Mouse (Mus musculus): ENCODE results near the gene Gm35315. TPM values are rescaled to one million over a fixed set of nuclear protein-coding genes. Genes with fewer than 3 reads are reported as not detected.

The Gm35315 gene
- polyA plus RNA-seq, 1 experiment from 2014 or later: 1.0 TPM

DNA sequence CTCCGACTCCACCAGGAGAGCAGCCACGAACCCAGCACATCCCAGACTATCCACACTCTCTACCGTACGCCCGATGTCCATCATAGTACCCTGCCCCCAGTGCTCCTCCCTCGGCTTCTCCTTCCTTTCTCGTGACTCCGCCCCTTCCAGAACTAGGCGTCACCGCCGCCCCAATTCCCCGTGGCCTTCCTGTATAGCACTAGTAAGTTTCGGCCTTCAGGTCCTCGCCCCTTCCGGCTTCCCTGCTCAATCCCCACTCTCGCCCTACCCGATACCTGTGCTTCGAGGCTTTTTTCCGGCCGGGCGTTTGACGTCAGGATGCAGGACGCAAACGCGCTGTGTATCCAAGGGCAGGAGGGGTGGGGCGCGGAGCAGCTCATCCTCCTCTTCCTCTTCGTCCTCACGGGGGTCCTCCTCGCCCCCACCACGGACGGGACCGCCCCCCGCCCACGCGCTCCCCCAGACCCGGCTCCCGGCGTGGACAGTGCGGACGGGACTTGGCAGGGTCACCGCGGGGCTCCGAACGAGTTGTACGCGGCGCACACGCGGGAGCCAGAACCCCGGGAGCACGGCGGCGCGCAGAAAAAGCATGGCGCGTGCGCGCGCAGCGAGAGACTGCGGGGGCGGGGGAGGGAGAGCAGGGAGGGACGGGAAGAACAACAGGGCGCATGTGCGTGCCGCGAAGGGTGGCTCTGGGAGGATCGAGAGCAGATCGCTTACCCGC lies 13.5 kb upstream of the Gm35315 start, which contains the start of gene Gtpbp6:
Gene Gtpbp6 (minus strand): TSS at position 617 of the 724 bp plus-strand sequence.
- Histone ChIP-seq H3K27me3 (no peaks in the 10 kb centered on the region), H3K9ac (peak within 1 kb of the TSS; percentile 81), H3K36me3 (peaks cover 40% of the 10 kb centered on the region), H3K4me1 (peaks cover 15% of the 10 kb centered on the region), H3K4me2 (replicated peaks) (peak within 1 kb of the TSS; percentile 75), H3K4me3 (peak within 1 kb of the TSS; percentile 78), H3K27ac (peak within 1 kb of the TSS; percentile 97), H3K9me3 (replicated peaks) (no peaks in the 10 kb centered on the region)
- 1% methylated on average over 67 of the region's 71 CpGs for WGBS
- ATAC-seq (ENCODE audit: low FRiP score): peak; percentile 83

DNA sequence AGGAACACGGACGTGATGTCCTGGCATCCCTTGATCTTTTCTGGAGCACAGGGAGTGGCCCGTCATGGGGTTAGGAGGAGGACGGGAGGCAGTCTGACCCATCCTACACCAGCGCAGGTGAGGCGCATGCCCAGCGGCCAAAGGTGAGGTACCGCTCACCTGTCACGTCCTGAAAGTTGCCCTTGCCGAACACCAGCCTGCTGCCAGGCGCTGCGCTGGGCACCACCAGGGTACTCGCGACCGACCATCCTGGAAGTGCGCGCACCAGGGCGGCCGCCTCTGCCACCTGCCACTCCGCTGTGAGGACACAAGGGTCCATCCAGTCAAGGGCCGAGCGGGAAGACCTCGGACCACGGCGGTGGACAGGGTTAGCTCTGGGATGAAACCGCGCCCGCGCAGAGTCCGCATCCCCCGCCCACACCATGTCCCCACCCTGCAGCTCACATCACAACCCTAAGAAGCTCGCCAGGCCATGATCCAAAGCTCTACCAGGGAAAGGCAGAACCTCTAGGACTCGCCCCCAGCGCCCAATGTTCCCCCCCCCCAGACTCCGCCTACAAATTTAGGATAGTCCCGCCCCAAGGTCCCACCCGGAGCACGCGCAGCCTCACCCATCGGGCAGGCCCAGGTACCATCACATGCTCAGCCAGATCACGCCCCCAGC lies 12.8 kb upstream of the Gm35315 start:
- Histone ChIP-seq H3K4me3 (peak overlapping the region; percentile 78), H3K4me1 (peaks cover 16% of the 10 kb centered on the region)
- WGBS: 13% methylated on average over 40 of the region's 41 CpGs

DNA sequence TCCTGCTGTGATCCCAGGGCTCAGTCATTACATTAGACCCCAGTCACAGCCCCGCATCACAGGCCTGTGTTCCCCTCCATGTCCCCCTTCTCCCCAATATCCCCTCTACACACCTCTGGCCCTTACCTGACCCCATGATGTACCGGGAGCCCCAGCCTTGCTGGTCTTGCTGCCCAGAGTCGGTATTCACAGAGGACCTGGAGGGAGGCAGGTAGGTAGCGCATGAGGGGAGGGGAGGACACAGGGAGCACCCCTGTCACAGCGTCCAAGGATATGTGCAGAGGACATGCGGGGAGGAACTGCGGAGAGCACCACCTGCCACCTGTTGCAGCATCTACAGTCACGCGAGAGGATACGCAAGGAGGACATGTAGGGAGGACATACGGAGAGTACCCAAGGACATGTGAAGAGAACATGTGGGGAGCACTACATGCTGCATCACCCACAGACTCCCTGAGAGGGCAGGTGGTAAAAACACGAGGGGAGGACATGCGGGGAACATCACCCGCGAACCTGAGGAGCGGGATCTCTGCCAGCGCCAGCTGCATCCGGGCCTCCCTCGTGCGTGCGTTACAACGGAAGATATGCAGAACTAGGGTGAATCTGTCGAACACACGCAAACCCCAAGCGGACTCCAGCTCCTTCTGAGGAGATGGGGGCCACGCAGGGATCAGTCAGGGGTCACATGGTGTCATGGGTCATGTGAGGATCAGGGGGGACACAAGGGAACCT lies 12.1 kb upstream of the Gm35315 start:
- Histone ChIP-seq H3K36me3 (peaks cover 41% of the 10 kb centered on the region), H3K27ac (no peak overlapping the region), H3K9me3 (replicated peaks) (no peaks in the 10 kb centered on the region), H3K9ac (peak overlapping the region; percentile 81), H3K27me3 (peaks cover 9% of the 10 kb centered on the region), H3K4me2 (replicated peaks) (peak overlapping the region; percentile 75), H3K4me3 (peak overlapping the region; percentile 78), H3K4me1 (peaks cover 24% of the 10 kb centered on the region)
- no peak for ATAC-seq (ENCODE audit: low FRiP score)
- 93% methylated on average over 26 of the region's 26 CpGs for WGBS

More for the DNA sequence above, 12.8 kb upstream of the Gm35315 start:
- no peaks in the 10 kb centered on the region for H3K9me3 ChIP-seq (replicated peaks)
- H3K36me3 ChIP-seq: peaks cover 41% of the 10 kb centered on the region
- H3K27me3 ChIP-seq: peaks cover 3% of the 10 kb centered on the region; the same call in 1 of the 2 replicates
- peak overlapping the region; percentile 75 for H3K4me2 ChIP-seq (replicated peaks)
- peak; percentile 23 for ATAC-seq (ENCODE audit: low FRiP score)
- H3K27ac ChIP-seq: peak overlapping the region; percentile 97
- H3K9ac ChIP-seq: peak overlapping the region; percentile 81

GRCm38 (mm10) chr5:110104616-110105380 lies 10.6 kb upstream of the Gm35315 start:
- H3K36me3 ChIP-seq: peaks cover 41% of the 10 kb centered on the region
- peaks cover 18% of the 10 kb centered on the region for H3K27me3 ChIP-seq
- 95% methylated on average over 36 of the region's 36 CpGs for whole genome bisulfite sequencing
- no peak overlapping the region for H3K27ac ChIP-seq
- no peaks in the 10 kb centered on the region for H3K9me3 ChIP-seq (replicated peaks)
- no peak overlapping the region for H3K4me2 ChIP-seq (replicated peaks)
- no peak for ATAC-seq (ENCODE audit: low FRiP score)
- H3K4me3 ChIP-seq: no peak overlapping the region
- peaks cover 31% of the 10 kb centered on the region for H3K4me1 ChIP-seq
- H3K9ac ChIP-seq: no peak overlapping the region

- Histone ChIP-seq H3K9ac (no peak overlapping the region), H3K9me3 (replicated peaks) (no peaks in the 10 kb centered on the region), H3K27me3 (peaks cover 18% of the 10 kb centered on the region), H3K4me2 (replicated peaks) (no peak overlapping the region), H3K36me3 (peaks cover 41% of the 10 kb centered on the region), H3K4me1 (peaks cover 31% of the 10 kb centered on the region), H3K4me3 (no peak overlapping the region), H3K27ac (no peak overlapping the region)
- ATAC-seq (ENCODE audit: low FRiP score): no peak
- WGBS: 94% methylated on average over 27 of the region's 27 CpGs
Measured at GRCm38 (mm10) chr5:110103901-110104615, 9.8 kb upstream of the Gm35315 start.

DNA sequence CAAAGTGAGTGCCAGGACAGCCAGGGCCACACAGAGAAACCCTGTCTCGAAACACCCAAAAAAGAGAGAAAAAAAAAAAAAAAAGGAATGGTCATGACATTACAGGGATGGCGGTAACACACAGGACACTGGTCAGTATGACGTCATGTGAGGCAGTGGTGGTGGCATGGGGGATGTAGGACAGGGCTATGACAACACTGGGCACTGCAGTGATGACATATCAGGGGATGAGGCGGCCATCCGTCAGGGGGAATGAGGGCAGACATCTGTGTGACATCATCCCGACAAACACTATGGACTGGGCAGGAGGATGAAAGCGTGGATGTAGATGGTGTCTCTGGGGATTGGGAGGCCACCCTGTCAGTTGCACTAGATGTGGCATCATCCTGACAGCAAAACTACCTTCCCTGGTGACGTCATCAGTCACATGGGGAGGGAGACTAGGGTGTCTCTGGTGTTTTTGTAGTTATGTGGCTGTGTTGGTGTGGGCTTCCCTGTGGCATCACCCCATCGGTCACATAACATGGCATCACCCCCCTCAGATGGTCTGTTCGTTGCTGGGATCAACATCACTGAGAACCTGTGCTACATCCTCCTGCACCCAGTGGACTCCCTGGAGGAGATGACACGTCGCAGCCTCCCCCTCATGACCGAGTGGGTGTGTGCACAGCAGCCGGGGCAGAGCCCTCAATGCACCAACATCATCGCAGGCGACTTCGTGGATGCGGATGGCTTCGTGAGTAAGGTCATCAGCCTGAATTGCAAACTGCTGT lies 8.8 kb upstream of the Gm35315 start:
- 97% methylated on average over 19 of the region's 19 CpGs for WGBS
- Histone ChIP-seq H3K9me3 (replicated peaks) (no peaks in the 10 kb centered on the region), H3K4me2 (replicated peaks) (no peak overlapping the region), H3K36me3 (peaks cover 41% of the 10 kb centered on the region), H3K4me1 (peaks cover 31% of the 10 kb centered on the region), H3K27me3 (peaks cover 18% of the 10 kb centered on the region), H3K9ac (no peak overlapping the region), H3K4me3 (no peak overlapping the region), H3K27ac (no peak overlapping the region)
- ATAC-seq (ENCODE audit: low FRiP score): no peak

GRCm38 (mm10) chr5:110102429-110102828 lies 8.2 kb upstream of the Gm35315 start:
- Histone ChIP-seq H3K27me3 (peaks cover 18% of the 10 kb centered on the region), H3K4me1 (peaks cover 31% of the 10 kb centered on the region), H3K9ac (no peak overlapping the region), H3K4me3 (no peak overlapping the region), H3K27ac (no peak overlapping the region), H3K36me3 (peaks cover 41% of the 10 kb centered on the region), H3K9me3 (replicated peaks) (no peaks in the 10 kb centered on the region), H3K4me2 (replicated peaks) (no peak overlapping the region)
- ATAC-seq (ENCODE audit: low FRiP score): no peak
- WGBS: 89% methylated on average over 13 of the region's 13 CpGs

DNA sequence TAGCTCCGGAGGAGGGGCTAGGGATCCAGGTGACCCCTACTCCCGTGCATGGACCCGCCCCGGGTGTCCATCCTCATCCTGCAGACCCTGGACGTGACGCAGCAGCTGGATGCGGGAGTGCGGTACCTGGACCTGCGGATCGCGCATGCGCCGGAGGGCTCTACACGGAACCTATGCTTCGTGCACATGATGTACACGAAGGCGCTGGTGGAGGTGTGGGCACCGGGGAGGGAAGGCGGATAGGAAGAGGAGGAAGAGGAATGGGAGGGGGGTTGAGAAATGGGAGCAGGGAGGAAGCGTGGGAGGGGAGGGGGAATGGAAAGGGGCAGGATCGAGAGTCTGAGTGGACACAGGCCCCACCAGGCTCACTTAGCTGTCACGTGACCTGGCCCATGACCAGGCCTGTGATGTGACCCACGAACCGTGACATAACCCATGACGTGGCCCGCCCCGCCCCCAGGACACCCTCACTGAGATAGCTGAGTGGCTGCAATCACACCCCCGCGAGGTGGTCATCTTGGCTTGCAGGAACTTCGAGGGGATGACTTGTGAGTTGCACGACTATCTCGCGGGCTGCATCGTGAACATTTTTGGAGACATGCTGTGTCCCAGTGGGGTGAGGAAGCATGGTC lies 7.6 kb upstream of the Gm35315 start:
- no peak overlapping the region for H3K27ac ChIP-seq
- peaks cover 41% of the 10 kb centered on the region for H3K36me3 ChIP-seq
- WGBS: 21% methylated on average over 33 of the region's 34 CpGs
- peak overlapping the region; percentile 31 for H3K4me3 ChIP-seq
- peaks cover 28% of the 10 kb centered on the region for H3K4me1 ChIP-seq
- peak; percentile 41 for ATAC-seq (ENCODE audit: low FRiP score)
- no peaks in the 10 kb centered on the region for H3K9me3 ChIP-seq (replicated peaks)
- H3K4me2 ChIP-seq (replicated peaks): peak overlapping the region; percentile 63
- H3K9ac ChIP-seq: peak overlapping the region; percentile 40; the same call in 1 of the 2 replicates
- H3K27me3 ChIP-seq: peaks cover 18% of the 10 kb centered on the region

- Histone ChIP-seq H3K9me3 (replicated peaks) (no peaks in the 10 kb centered on the region), H3K4me3 (peak overlapping the region; percentile 31), H3K4me2 (replicated peaks) (peak overlapping the region; percentile 63), H3K27ac (no peak overlapping the region), H3K27me3 (peaks cover 18% of the 10 kb centered on the region), H3K36me3 (peaks cover 38% of the 10 kb centered on the region), H3K9ac (peak overlapping the region; percentile 40), H3K4me1 (peaks cover 21% of the 10 kb centered on the region)
- peak; percentile 26 for ATAC-seq (ENCODE audit: low FRiP score)
- WGBS: under 1% methylated on average over 32 of the region's 37 CpGs
Measured at GRCm38 (mm10) chr5:110100921-110101631, 6.9 kb upstream of the Gm35315 start.
